Mouse (Mus musculus) E14TG2a.4 (cell line): ENCODE data around the gene Fiz1.
"Not testable (repeated sequence)": the region's sequence is repeated elsewhere in the genome, so short reads cannot be mapped to it uniquely, and the experiment has no call there.

ENCODE experiments used
- H3K27me3 ChIP-seq: 2 replicates; pipeline ENCODE4 v1.6.1; 2014; ENCODE audit warnings: low read length, control low read depth; ENCODE audit not compliant: insufficient read depth
- H3K36me3 ChIP-seq: 2 replicates; pipeline ENCODE4 v1.6.1; 2014; ENCODE audit warnings: low read length, control low read depth; ENCODE audit not compliant: insufficient read depth
- H3K4me1 ChIP-seq: replicated peaks from 2 replicates; pipeline ENCODE4 v1.6.1; 2014; ENCODE audit warnings: low read depth, low read length, control low read depth
- H3K4me3 ChIP-seq: replicated peaks from 2 replicates; pipeline ENCODE4 v1.5.1; 2014; ENCODE audit warnings: mild to moderate bottlenecking, low read length
- H3K9me3 ChIP-seq: 2 replicates; pipeline ENCODE4 v1.6.1; 2014; ENCODE audit warnings: low read length, control low read depth
- CTCF ChIP-seq: conservative IDR thresholded peaks from 2 replicates; pipeline ENCODE4 v1.5.1; 2014; ENCODE audit warnings: low read length
- NANOG ChIP-seq: IDR thresholded peaks from 2 replicates; pipeline ENCODE4 v1.6.1; 2014; ENCODE audit warnings: borderline replicate concordance, low read length, mixed read lengths
- POU5F1 ChIP-seq: IDR thresholded peaks from 2 replicates; pipeline ENCODE4 v1.6.1; 2014; ENCODE audit warnings: low read length, borderline replicate concordance

The Fiz1 gene

GRCm38 (mm10) chr7:5017352-5017751 is 2.9 kb upstream of the Fiz1 start:
- TF ChIP-seq NANOG (no peak), CTCF (peak; percentile 60)
- Histone ChIP-seq H3K9me3 (peaks cover 5% of the 10 kb centered on the region), H3K36me3 (peaks cover 19% of the 10 kb centered on the region), H3K4me3 (peak overlapping the region; percentile 69), H3K27me3 (no peaks in the 10 kb centered on the region), H3K4me1 (peaks cover 58% of the 10 kb centered on the region)

GRCm38 (mm10) chr7:5016920-5017319 is 2.4 kb upstream of the Fiz1 start:
- TF ChIP-seq POU5F1 (no peak), CTCF (no peak), NANOG (no peak)
- no peaks in the 10 kb centered on the region for H3K27me3 ChIP-seq

GRCm38 (mm10) chr7:5016057-5016456 is 1.6 kb upstream of the Fiz1 start:
- TF ChIP-seq POU5F1, result no peak
- no peak for TF ChIP-seq CTCF
- TF ChIP-seq NANOG, result no peak
- no peaks in the 10 kb centered on the region for H3K27me3 ChIP-seq
- H3K4me1 ChIP-seq, result peaks cover 58% of the 10 kb centered on the region
- H3K4me3 ChIP-seq, result peak overlapping the region; percentile 88
- H3K36me3 ChIP-seq, result peaks cover 20% of the 10 kb centered on the region
- peaks cover 5% of the 10 kb centered on the region for H3K9me3 ChIP-seq

More at GRCm38 (mm10) chr7:5016920-5017319, 2.4 kb upstream of the Fiz1 start:
- no peak overlapping the region for H3K4me3 ChIP-seq
- H3K36me3 ChIP-seq, result peaks cover 19% of the 10 kb centered on the region
- peaks cover 58% of the 10 kb centered on the region for H3K4me1 ChIP-seq
- peaks cover 5% of the 10 kb centered on the region for H3K9me3 ChIP-seq

GRCm38 (mm10) chr7:5015118-5016001 is 863 bp upstream of the Fiz1 start, which contains the start of gene Gm44973:
Gm44973 (plus strand) TSS chr7:5015496.
- Histone ChIP-seq H3K9me3 (peaks cover 5% of the 10 kb centered on the region), H3K4me1 (peaks cover 61% of the 10 kb centered on the region), H3K36me3 (peaks cover 27% of the 10 kb centered on the region), H3K27me3 (no peaks in the 10 kb centered on the region), H3K4me3 (peak within 1 kb of the TSS; percentile 88)
- TF ChIP-seq NANOG, result no peak; the same call in 1 of the 2 replicates
- TF ChIP-seq CTCF, result no peak
- TF ChIP-seq POU5F1, result no peak

GRCm38 (mm10) chr7:5012681-5013513 is 1.6 kb downstream of the Fiz1 start:
- Histone ChIP-seq H3K36me3 (peaks cover 49% of the 10 kb centered on the region), H3K27me3 (no peaks in the 10 kb centered on the region), H3K9me3 (peaks cover 5% of the 10 kb centered on the region), H3K4me1 (peaks cover 67% of the 10 kb centered on the region), H3K4me3 (peak overlapping the region; percentile 88)
- TF ChIP-seq NANOG (no peak), POU5F1 (no peak), CTCF (no peak)

GRCm38 (mm10) chr7:5008229-5008628 is 6.3 kb downstream of the Fiz1 start:
- no peak for TF ChIP-seq POU5F1
- TF ChIP-seq NANOG, result no peak
- peak; percentile 58 for TF ChIP-seq CTCF
- peak overlapping the region; percentile 79 for H3K4me3 ChIP-seq
- peaks cover 10% of the 10 kb centered on the region; the same call in 1 of the 2 replicates for H3K9me3 ChIP-seq
- peaks cover 71% of the 10 kb centered on the region for H3K36me3 ChIP-seq
- H3K4me1 ChIP-seq, result peaks cover 67% of the 10 kb centered on the region
- H3K27me3 ChIP-seq, result peaks cover 4% of the 10 kb centered on the region; the same call in 1 of the 2 replicates

GRCm38 (mm10) chr7:5002876-5003275 is 11.6 kb downstream of the Fiz1 start:
- not testable (repeated sequence) for H3K4me3 ChIP-seq
- H3K27me3 ChIP-seq, result peaks cover 13% of the 10 kb centered on the region; the same call in 1 of the 2 replicates
- peaks cover 22% of the 10 kb centered on the region for H3K36me3 ChIP-seq
- peaks cover 23% of the 10 kb centered on the region for H3K9me3 ChIP-seq
- peaks cover 28% of the 10 kb centered on the region for H3K4me1 ChIP-seq

- H3K9me3 ChIP-seq, result peaks cover 23% of the 10 kb centered on the region
- no peak overlapping the region for H3K4me3 ChIP-seq
- H3K4me1 ChIP-seq, result peaks cover 27% of the 10 kb centered on the region
- H3K36me3 ChIP-seq, result no peaks in the 10 kb centered on the region
- TF ChIP-seq CTCF, result peak; percentile 46
- no peak for TF ChIP-seq POU5F1
- no peak for TF ChIP-seq NANOG
- peaks cover 25% of the 10 kb centered on the region for H3K27me3 ChIP-seq
Observed at GRCm38 (mm10) chr7:4999876-5000275, 14.6 kb downstream of the Fiz1 start.
